8 mouse cellular contexts compared by ENCODE assay signal in genomic region chrX:134059764-134060163, GRCm38 (mm10). TPM values are rescaled to one million over a fixed set of nuclear protein-coding genes. Genes with fewer than 3 reads are reported as not detected.
DNase-seq lines count a peak whose midpoint lies in the region; ATAC-seq and TF ChIP-seq lines count a peak whose summit lies in the region.

No protein-coding gene starts in this region.

- peak overlapping the region; percentile 89 for H3K27ac ChIP-seq in embryonic facial prominence, embryonic 15.5 days (replicated peaks)
- H3K27ac ChIP-seq in intestine, embryonic 14.5 days (ENCODE audit: low read depth), result peak overlapping the region; percentile 83

- 0 out of 2 replicates have a peak, but pooled peaks cover 2% of the 10 kb centered on the region for H3K36me3 ChIP-seq in embryonic facial prominence, embryonic 15.5 days
- peaks cover 20% of the 10 kb centered on the region; the same call in 1 of the 2 replicates for H3K36me3 ChIP-seq in intestine, embryonic 14.5 days (ENCODE audit: control insufficient read depth, insufficient read depth, low read length)

- H3K4me3 ChIP-seq in lung, adult 2 months (replicated peaks; ENCODE audit: extremely low read depth, low read depth, low read length), result peak overlapping the region; percentile 68
- peak overlapping the region; percentile 63 for H3K4me3 ChIP-seq in embryonic facial prominence, embryonic 15.5 days (replicated peaks)
- H3K4me3 ChIP-seq in intestine, embryonic 14.5 days (ENCODE audit: low read depth, low read length), result peak overlapping the region; percentile 53

- H3K9me3 ChIP-seq in embryonic facial prominence, embryonic 15.5 days (replicated peaks), result no peaks in the 10 kb centered on the region
- H3K9me3 ChIP-seq in intestine, embryonic 14.5 days (ENCODE audit: control insufficient read depth, low read length), result no peaks in the 10 kb centered on the region

- peak overlapping the region; percentile 47; the same call in 1 of the 2 replicates for H3K9ac ChIP-seq in embryonic facial prominence, embryonic 15.5 days
- peak overlapping the region; percentile 70 for H3K9ac ChIP-seq in intestine, embryonic 14.5 days (ENCODE audit: low read length)

- peak overlapping the region; percentile 50 for H3K4me2 ChIP-seq in embryonic facial prominence, embryonic 15.5 days (replicated peaks)
- H3K4me2 ChIP-seq in intestine, embryonic 14.5 days (ENCODE audit: low read length), result peak overlapping the region; percentile 46

- H3K27me3 ChIP-seq in embryonic facial prominence, embryonic 15.5 days, result no peaks in the 10 kb centered on the region
- H3K27me3 ChIP-seq in intestine, embryonic 14.5 days (replicated peaks; ENCODE audit: control insufficient read depth, insufficient read depth, low read length), result no peaks in the 10 kb centered on the region

- no peak for TF ChIP-seq POLR2A in lung, adult 2 months (IDR thresholded peaks at IDR 0.05; ENCODE audit: borderline replicate concordance, extremely low read depth, low read depth, low read length)

- no peak for TF ChIP-seq CTCF in lung, adult 2 months (IDR thresholded peaks at IDR 0.05; ENCODE audit: insufficient read depth, low read length)

- DNase-seq in lung, adult 2 months, result no peak
- no peak for DNase-seq in lung, adult 18-20 months
- peak; percentile 56 for DNase-seq in NIH3T3 (ENCODE audit: low read depth)
- no peak for DNase-seq in intestine, embryonic 14.5 days (ENCODE audit: low spot score)
- peak; percentile 1 to 3 for DNase-seq in natural killer cell, adult 2 months (ENCODE audit: low spot score in 2 of 2)
- no peak for DNase-seq in gastrocnemius, adult 8-10 months (ENCODE audit: low spot score in 2 of 2)
- DNase-seq in kidney, postnatal 10 days, result no peak

- no peak for ATAC-seq in embryonic facial prominence, embryonic 15.5 days (ENCODE audit: insufficient number of reproducible peaks, low FRiP score, low TSS enrichment, low read depth)
- ATAC-seq in intestine, embryonic 14.5 days (replicated peaks; ENCODE audit: low FRiP score, low TSS enrichment, low read depth), result no peak

- H3K4me1 ChIP-seq in lung, adult 2 months (ENCODE audit: control insufficient read depth, insufficient read depth, low read length), result no peaks in the 10 kb centered on the region; the same call in 1 of the 2 replicates
- H3K4me1 ChIP-seq in embryonic facial prominence, embryonic 15.5 days, result no peaks in the 10 kb centered on the region
- H3K4me1 ChIP-seq in intestine, embryonic 14.5 days (replicated peaks; ENCODE audit: control insufficient read depth, insufficient read depth, low read length), result no peaks in the 10 kb centered on the region

- WGBS in lung, adult 2 months, result 26% methylated on average over 10 of the region's 10 CpGs
- 25% methylated on average over 10 of the region's 10 CpGs for WGBS in embryonic facial prominence, embryonic 15.5 days
- 20% methylated on average over 10 of the region's 10 CpGs for WGBS in intestine, embryonic 14.5 days

RNA-seq across cellular contexts. Expression of gene Cstf2, which starts 0.8 kb away (rescaled TPM):
- polyA plus RNA-seq in lung, adult 2 months (2012; rRNA removed), result 10.2 and 12.3 TPM in 2 replicates
- 32.3 and 34.3 TPM in 2 replicates for polyA plus RNA-seq in embryonic facial prominence, embryonic 15.5 days (2015; fragmentation: Nextera tagmentation; extraction: Ambion mirVana)
- polyA plus RNA-seq in intestine, embryonic 14.5 days (2014; fragmentation: Nextera tagmentation; extraction: Ambion mirVana), result 50.9 and 53.5 TPM in 2 replicates
- 1 to 10 TPM; 3.7 to 6.9 (median 5.2) TPM for total RNA-seq in gastrocnemius, adult 8-10 months (2022)

Comparison
In these comparisons a context has a peak if more than half of its experiments do, and no peak if none do; other contexts are left out.
1. DNase-seq: peak in NIH3T3 (single experiment) and natural killer cell, adult 2 months (2 of 2); none in lung, adult 2 months (single experiment), lung, adult 18-20 months (0 of 2), intestine, embryonic 14.5 days (single experiment), gastrocnemius, adult 8-10 months (0 of 2) and kidney, postnatal 10 days (single experiment).
2. Peak in every context shown above with its lines, with median percentiles within 50 percentile points of each other: H3K4me3 ChIP-seq.